Mouse (Mus musculus): ENCODE data around the gene Dst.

DNA sequence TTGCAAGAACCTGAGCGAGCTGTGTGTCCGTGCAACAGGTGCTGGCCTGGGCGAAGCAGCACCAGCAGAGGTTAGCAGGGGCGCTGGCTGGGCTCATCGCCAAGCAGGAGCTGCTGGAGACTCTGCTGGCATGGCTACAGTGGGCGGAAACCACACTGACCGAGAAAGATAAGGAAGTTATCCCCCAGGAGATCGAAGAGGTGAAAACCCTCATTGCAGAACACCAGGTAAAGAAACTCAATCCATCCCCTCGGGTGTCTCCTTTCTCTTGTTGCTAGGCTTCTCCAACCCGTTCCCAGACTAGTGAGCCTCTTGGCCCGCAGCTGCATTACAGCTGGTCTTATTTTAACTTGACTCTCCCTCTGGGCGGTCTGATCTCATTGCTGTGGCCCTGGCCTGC is 382.3 kb downstream of the Dst start:
- TF ChIP-seq CTCF (IDR thresholded peaks at IDR 0.05 in 2 of 3, conservative IDR thresholded peaks at IDR 0.05 in 1 of 3; ENCODE audit: control insufficient read depth in 1 of 3, insufficient read depth in 1 of 3, low read depth in 2 of 3, low read length in 3 of 3, poor library complexity in 1 of 3, severe bottlenecking in 1 of 3) (no peak), ZKSCAN1 (IDR thresholded peaks at IDR 0.05; ENCODE audit: low read depth, low read length) (no peak), UBTF (IDR thresholded peaks at IDR 0.05; ENCODE audit: borderline replicate concordance, insufficient read depth, low read depth, low read length) (no peak)

Measured in MEL (cell line).